ENCODE assay signal across 21 mouse cellular contexts in genomic region chr5:113199772-113200134, GRCm38 (mm10). TPM values are rescaled to one million over a fixed set of nuclear protein-coding genes. Genes with fewer than 3 reads are reported as not detected.
A peak's percentile ranks its signal among the peaks of the same experiment; 100 is the strongest.
DNase-seq lines count a peak whose midpoint lies in the region; ATAC-seq and TF ChIP-seq lines count a peak whose summit lies in the region.
"Had no signal": no experiment of that assay in that cellular context is flagged by ENCODE, and none has a peak within 500 bp of the region (broad histone marks: within the 10 kb centered on the region; RNA-seq: fewer than 3 reads in every experiment).

No protein-coding gene starts in this region.

- H3K27ac ChIP-seq in gastrocnemius, adult 2 months: peak overlapping the region; percentile 85
- peak overlapping the region; percentile 25; the same call in 1 of the 2 replicates for H3K27ac ChIP-seq in hindbrain, embryonic 13.5 days
- H3K27ac ChIP-seq in hindbrain, embryonic 11.5 days (ENCODE audit: low read depth, low read length): no peak overlapping the region
- H3K27ac ChIP-seq in lung, embryonic 15.5 days: peak overlapping the region; percentile 30; the same call in 1 of the 2 replicates
- H3K27ac ChIP-seq in cortical plate, adult 2 months (ENCODE audit: insufficient read depth, low read length): peak overlapping the region; percentile 11; the same call in 1 of the 2 replicates
- H3K27ac ChIP-seq: liver, embryonic 15.5 days had no signal

- no peak for DNase-seq in gastrocnemius, adult 2 months
- DNase-seq in gastrocnemius, adult 8-10 months (ENCODE audit: low spot score in 2 of 2): no peak
- no peak for DNase-seq in hindbrain, embryonic 11.5 days (ENCODE audit: low spot score)
- DNase-seq in lung, postnatal 14 days: no peak
- DNase-seq: adrenal gland, adult 8-10 months; B cell, adult 2 months; cerebellum, adult 9-10 months; kidney, adult 18-20 months; layer of hippocampus, adult 9-11 months had no signal

- 90% methylated on average over 10 of the region's 10 CpGs for WGBS in hindbrain, embryonic 13.5 days
- WGBS in hindbrain, embryonic 11.5 days: 90% methylated on average over 10 of the region's 10 CpGs
- WGBS in lung, embryonic 15.5 days: 80% methylated on average over 10 of the region's 10 CpGs

- no peak overlapping the region; the same call in 1 of the 2 replicates for H3K4me3 ChIP-seq in gastrocnemius, adult 2 months
- H3K4me3 ChIP-seq in hindbrain, embryonic 13.5 days: no peak overlapping the region
- no peak overlapping the region for H3K4me3 ChIP-seq in hindbrain, embryonic 11.5 days (ENCODE audit: low read depth, low read length)
- H3K4me3 ChIP-seq in lung, embryonic 15.5 days: no peak overlapping the region
- H3K4me3 ChIP-seq in cortical plate, adult 2 months (ENCODE audit: insufficient read depth, low read length): no peak overlapping the region
- H3K4me3 ChIP-seq: liver, embryonic 15.5 days had no signal

- H3K36me3 ChIP-seq in hindbrain, embryonic 13.5 days: no peaks in the 10 kb centered on the region
- no peaks in the 10 kb centered on the region for H3K36me3 ChIP-seq in hindbrain, embryonic 11.5 days (ENCODE audit: control insufficient read depth, insufficient read depth, low read length)
- no peaks in the 10 kb centered on the region for H3K36me3 ChIP-seq in lung, embryonic 15.5 days
- H3K36me3 ChIP-seq: G1E; liver, embryonic 15.5 days had no signal

- no peak overlapping the region for H3K4me2 ChIP-seq in hindbrain, embryonic 13.5 days
- H3K4me2 ChIP-seq in hindbrain, embryonic 11.5 days (replicated peaks; ENCODE audit: low read depth, low read length): no peak overlapping the region
- no peak overlapping the region for H3K4me2 ChIP-seq in lung, embryonic 15.5 days
- H3K4me2 ChIP-seq: liver, embryonic 15.5 days had no signal

- 0 out of 2 replicates have a peak, but pooled peaks cover 4% of the 10 kb centered on the region for H3K4me1 ChIP-seq in hindbrain, embryonic 13.5 days (replicated peaks)
- H3K4me1 ChIP-seq in hindbrain, embryonic 11.5 days (replicated peaks; ENCODE audit: control insufficient read depth, insufficient read depth, low read length): no peaks in the 10 kb centered on the region
- peaks cover 5% of the 10 kb centered on the region; the same call in 1 of the 2 replicates for H3K4me1 ChIP-seq in lung, embryonic 15.5 days
- peaks cover 10% of the 10 kb centered on the region for H3K4me1 ChIP-seq in cortical plate, adult 2 months (ENCODE audit: control insufficient read depth, insufficient read depth, low read length)

- TF ChIP-seq CTCF in gastrocnemius, adult 2 months (IDR thresholded peaks at IDR 0.05): no peak
- no peak for TF ChIP-seq CTCF in cortical plate, adult 2 months (IDR thresholded peaks at IDR 0.05; ENCODE audit: extremely low read depth, insufficient read depth, low read length)

- H3K9ac ChIP-seq in hindbrain, embryonic 13.5 days: no peak overlapping the region
- H3K9ac ChIP-seq in hindbrain, embryonic 11.5 days (ENCODE audit: low read depth, low read length): no peak overlapping the region
- no peak overlapping the region for H3K9ac ChIP-seq in lung, embryonic 15.5 days
- H3K9ac ChIP-seq: liver, embryonic 15.5 days had no signal

- no peak for ATAC-seq in hindbrain, embryonic 13.5 days (ENCODE audit: low FRiP score)
- no peak for ATAC-seq in hindbrain, embryonic 11.5 days (ENCODE audit: low FRiP score)
- no peak for ATAC-seq in lung, embryonic 15.5 days (ENCODE audit: borderline replicate concordance, extremely low read depth, low FRiP score, low TSS enrichment)
- no peak for ATAC-seq in megakaryocyte, adult 5-6 weeks (ENCODE audit: poor library complexity, severe bottlenecking)

- H3K27me3 ChIP-seq in hindbrain, embryonic 13.5 days: no peaks in the 10 kb centered on the region
- no peaks in the 10 kb centered on the region for H3K27me3 ChIP-seq in hindbrain, embryonic 11.5 days (ENCODE audit: control insufficient read depth, insufficient read depth, low read length)
- no peaks in the 10 kb centered on the region for H3K27me3 ChIP-seq in lung, embryonic 15.5 days
- H3K27me3 ChIP-seq: liver, embryonic 15.5 days had no signal

- H3K9me3 ChIP-seq in hindbrain, embryonic 13.5 days: 0 out of 2 replicates have a peak, but pooled peaks cover 5% of the 10 kb centered on the region
- H3K9me3 ChIP-seq in hindbrain, embryonic 11.5 days (ENCODE audit: control insufficient read depth, low read length): no peaks in the 10 kb centered on the region
- H3K9me3 ChIP-seq in lung, embryonic 15.5 days: no peaks in the 10 kb centered on the region
- H3K9me3 ChIP-seq: liver, embryonic 15.5 days had no signal

- TF ChIP-seq POLR2A in cortical plate, adult 2 months (IDR thresholded peaks at IDR 0.05; ENCODE audit: extremely low read depth, insufficient read depth, low read length): no peak

- intact Hi-C loops in gastrocnemius, adult 2 months (cut with DNase I): no loop called here

RNA-seq across cellular contexts. Expression of gene 2900026A02Rik, which starts 21.3 kb away (rescaled TPM):
- total RNA-seq in gastrocnemius, adult 2 months (2021): 10 to 100 TPM; 19.6 to 24.6 TPM
- total RNA-seq in gastrocnemius, adult 8-10 months (2022): 10 to 100 TPM; 21.3 to 26.3 (median 23.9) TPM
- polyA plus RNA-seq in hindbrain, embryonic 13.5 days (2015; fragmentation: Nextera tagmentation; extraction: Ambion mirVana): 2.4 and 2.7 TPM in 2 replicates
- polyA plus RNA-seq in hindbrain, embryonic 11.5 days (2014; fragmentation: Nextera tagmentation; extraction: Ambion mirVana): 1.2 and 1.5 TPM in 2 replicates
- polyA plus RNA-seq in lung, embryonic 15.5 days (2015; fragmentation: Nextera tagmentation; extraction: Ambion mirVana): 10.8 and 11.9 TPM in 2 replicates
- polyA plus RNA-seq in cortical plate, adult 2 months (2012; rRNA removed): 25.4 and 28.2 TPM in 2 replicates
- 0.11 and 0.30 TPM in 2 replicates for total RNA-seq in megakaryocyte, adult 5-6 weeks (2015)
- total RNA-seq in megakaryocyte, adult 5-6 weeks (2017): 0.29 and 0.45 TPM in 2 replicates
- polyA plus RNA-seq: G1E had no signal

RNA-seq across cellular contexts. Expression of gene Tmem211, which starts 27.0 kb away (rescaled TPM):
- not detected for total RNA-seq in gastrocnemius, adult 2 months (2021)
- not detected for total RNA-seq in gastrocnemius, adult 8-10 months (2022)
- polyA plus RNA-seq in hindbrain, embryonic 13.5 days (2015; fragmentation: Nextera tagmentation; extraction: Ambion mirVana): not detected in 2 replicates
- polyA plus RNA-seq in hindbrain, embryonic 11.5 days (2014; fragmentation: Nextera tagmentation; extraction: Ambion mirVana): 0.08 TPM in 1 of 2 replicates, not detected in the other
- not detected in 2 replicates for polyA plus RNA-seq in lung, embryonic 15.5 days (2015; fragmentation: Nextera tagmentation; extraction: Ambion mirVana)
- polyA plus RNA-seq in cortical plate, adult 2 months (2012; rRNA removed): not detected in 2 replicates
- total RNA-seq in megakaryocyte, adult 5-6 weeks (2015): not detected in 2 replicates
- not detected in 2 replicates for total RNA-seq in megakaryocyte, adult 5-6 weeks (2017)
- total RNA-seq: adrenal gland, adult 8-10 months; G1E; gastrocnemius, adult 18-20 months; hematopoietic stem cell, adult 5-6 weeks; left cerebral cortex, postnatal 36 days; megakaryocyte progenitor cell, adult 5-6 weeks; monocyte, adult 5-6 weeks; neutrophil, adult 5-6 weeks had no signal
- polyA plus RNA-seq: G1E; liver, embryonic 15.5 days had no signal
